Mouse (Mus musculus): ENCODE data around the gene Gm16181.

- TF ChIP-seq EP300 (IDR thresholded peaks at IDR 0.05; ENCODE audit: insufficient read depth, low read depth, low read length) (no peak), CTCF (IDR thresholded peaks at IDR 0.05; ENCODE audit: low read depth, low read length) (no peak)
These were observed 29.0 kb downstream of the Gm16181 start for GRCm38 (mm10) chr17:35249451-35250197.

Data from ES-Bruce4 (cell line).